Mouse (Mus musculus) heart, adult 2 months (tissue): ENCODE data around the gene Vmn1r189.

Experiments
- EP300 ChIP-seq: fragments of 200-500 bp; IDR thresholded peaks from 2 replicates; pipeline ENCODE4 v1.6.1; 2011; ENCODE audit warnings: low read depth, low read length, control low read depth; ENCODE audit not compliant: insufficient read depth
- POLR2A ChIP-seq: fragments of 200-500 bp; IDR thresholded peaks from 2 replicates; pipeline ENCODE4 v1.6.1; 2011; ENCODE audit warnings: mild to moderate bottlenecking, low read depth, low read length, control low read depth; ENCODE audit not compliant: insufficient read depth

GRCm38 (mm10) chr13:22061422-22061821 lies 44.2 kb downstream of the Vmn1r189 start:
- TF ChIP-seq POLR2A: no peak
- no peak for TF ChIP-seq EP300
